Mouse (Mus musculus) T-helper 2 cell (primary cell): ENCODE measurements around the gene Kif26b.

Source experiments
- in situ Hi-C: fragments of 300-600 bp; cut with MboI, MseI; formaldehyde crosslinking; loops from one replicate; pipeline ENCODE4 v1.15.1; 2025; ENCODE audit warnings: high pct_unique_total_duplicates

Kif26b gene

GRCm38 (mm10) chr1:178714209-178714608 lies 185.3 kb downstream of the Kif26b start:
- in situ Hi-C loops, result no loop called here

- in situ Hi-C loops, result no loop called here
These were observed 187.5 kb downstream of the Kif26b start for GRCm38 (mm10) chr1:178716411-178716810.

GRCm38 (mm10) chr1:178720821-178721220 lies 191.9 kb downstream of the Kif26b start:
- in situ Hi-C loops, result loop anchor here (10.0 kb wide), 1 partner anchor 1134 kb away; no protein-coding TSS in a partner anchor

- in situ Hi-C loops, result loop anchor here (10.0 kb wide), 1 partner anchor 1132 kb away; no protein-coding TSS in a partner anchor
These were observed 193.9 kb downstream of the Kif26b start for GRCm38 (mm10) chr1:178722793-178723192.

GRCm38 (mm10) chr1:178725536-178725935 lies 196.6 kb downstream of the Kif26b start:
- in situ Hi-C loops, result loop anchor here (10.0 kb wide), 1 partner anchor 1129 kb away; no protein-coding TSS in a partner anchor

GRCm38 (mm10) chr1:178728256-178728655 lies 199.3 kb downstream of the Kif26b start:
- in situ Hi-C loops, result loop anchor here (10.0 kb wide), 1 partner anchor 1127 kb away; no protein-coding TSS in a partner anchor

- in situ Hi-C loops, result no loop called here
These were observed 201.3 kb downstream of the Kif26b start for GRCm38 (mm10) chr1:178730271-178730670.

- in situ Hi-C loops, result no loop called here
These were observed 204.1 kb downstream of the Kif26b start for GRCm38 (mm10) chr1:178733035-178733434.

- in situ Hi-C loops, result no loop called here
These were observed 205.7 kb downstream of the Kif26b start for GRCm38 (mm10) chr1:178734576-178734975.

GRCm38 (mm10) chr1:178736931-178737330 lies 208.0 kb downstream of the Kif26b start:
- in situ Hi-C loops, result no loop called here

- in situ Hi-C loops, result no loop called here
These were observed 214.9 kb downstream of the Kif26b start for GRCm38 (mm10) chr1:178743820-178744219.

GRCm38 (mm10) chr1:178744526-178744925 lies 215.6 kb downstream of the Kif26b start:
- in situ Hi-C loops, result no loop called here

GRCm38 (mm10) chr1:178744961-178745360 lies 216.0 kb downstream of the Kif26b start:
- in situ Hi-C loops, result no loop called here

GRCm38 (mm10) chr1:178745471-178745870 lies 216.5 kb downstream of the Kif26b start:
- in situ Hi-C loops, result no loop called here

GRCm38 (mm10) chr1:178747279-178748221 lies 218.6 kb downstream of the Kif26b start:
- in situ Hi-C loops, result no loop called here

GRCm38 (mm10) chr1:178748222-178748600 lies 219.3 kb downstream of the Kif26b start:
- in situ Hi-C loops, result no loop called here

GRCm38 (mm10) chr1:178748617-178749016 lies 219.7 kb downstream of the Kif26b start:
- in situ Hi-C loops, result no loop called here

GRCm38 (mm10) chr1:178749786-178750185 lies 220.9 kb downstream of the Kif26b start:
- in situ Hi-C loops, result no loop called here

- in situ Hi-C loops, result no loop called here
These were observed 229.5 kb downstream of the Kif26b start for GRCm38 (mm10) chr1:178758441-178758840.

GRCm38 (mm10) chr1:178762125-178762741 lies 233.3 kb downstream of the Kif26b start:
- in situ Hi-C loops, result no loop called here

- in situ Hi-C loops, result no loop called here
These were observed 236.0 kb downstream of the Kif26b start for GRCm38 (mm10) chr1:178764914-178765313.

GRCm38 (mm10) chr1:178765650-178766049 lies 236.7 kb downstream of the Kif26b start:
- in situ Hi-C loops, result no loop called here
